Mouse (Mus musculus): ENCODE results near the gene Egfl7. TPM values are rescaled to one million over a fixed set of nuclear protein-coding genes. Genes with fewer than 3 reads are reported as not detected.
A peak's percentile ranks its signal among the peaks of the same experiment; 100 is the strongest.

Egfl7 gene
- polyA plus RNA-seq, 1 experiment from 2014 or later = 77.4 TPM

GRCm38 (mm10) chr2:26603159-26603558 is 23.3 kb downstream of the Egfl7 start:
- H3K27ac ChIP-seq = peak overlapping the region; percentile 73; the same call in 1 of the 2 replicates
- H3K4me3 ChIP-seq (replicated peaks) = peak overlapping the region; percentile 66
- no peaks in the 10 kb centered on the region for H3K9me3 ChIP-seq
- peaks cover 34% of the 10 kb centered on the region for H3K27me3 ChIP-seq
- no peak for ATAC-seq (ENCODE audit: insufficient number of reproducible peaks, insufficient read depth, low FRiP score, low TSS enrichment, low read depth)
- peak overlapping the region; percentile 82 for H3K4me2 ChIP-seq
- H3K9ac ChIP-seq (replicated peaks) = peak overlapping the region; percentile 84
- H3K4me1 ChIP-seq (replicated peaks) = peaks cover 14% of the 10 kb centered on the region
- H3K36me3 ChIP-seq = no peaks in the 10 kb centered on the region
- 17% methylated on average over 6 of the region's 6 CpGs for WGBS

- H3K27ac ChIP-seq = peak within 1 kb of the TSS; percentile 73
- WGBS = under 1% methylated on average over 97 of the region's 103 CpGs
- peak; percentile 70 for ATAC-seq (ENCODE audit: insufficient number of reproducible peaks, insufficient read depth, low FRiP score, low TSS enrichment, low read depth)
- H3K4me1 ChIP-seq (replicated peaks) = peaks cover 14% of the 10 kb centered on the region
- peak within 1 kb of the TSS; percentile 66 for H3K4me3 ChIP-seq (replicated peaks)
- peak within 1 kb of the TSS; percentile 84 for H3K9ac ChIP-seq (replicated peaks)
- no peaks in the 10 kb centered on the region for H3K36me3 ChIP-seq
- peaks cover 34% of the 10 kb centered on the region for H3K27me3 ChIP-seq
- peak within 1 kb of the TSS; percentile 82 for H3K4me2 ChIP-seq
- H3K9me3 ChIP-seq = no peaks in the 10 kb centered on the region
Measured at GRCm38 (mm10) chr2:26603720-26604671, 24.2 kb downstream of the Egfl7 start, which contains the start of gene Agpat2. Gene Agpat2, minus strand, starts transcription at chr2:26604417.

DNA sequence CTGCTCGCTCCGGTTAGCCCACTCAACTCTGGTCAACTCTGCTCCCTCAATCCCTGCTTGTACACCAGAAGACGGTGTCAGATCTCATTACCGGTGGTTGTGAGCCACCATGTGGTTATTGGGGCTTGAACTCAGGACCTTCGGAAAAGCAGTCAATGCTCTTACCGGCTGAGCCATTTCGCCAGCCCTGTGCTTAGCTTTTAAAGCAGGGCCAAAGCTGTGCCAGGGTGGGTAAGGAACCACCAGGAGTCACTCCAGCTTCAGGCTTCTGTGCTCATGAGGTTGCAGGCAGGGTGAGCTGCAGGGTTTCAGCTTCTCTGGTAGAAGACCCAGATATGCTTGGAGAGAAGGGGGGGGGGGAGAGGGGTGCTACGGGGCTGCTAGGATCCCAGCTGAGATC is 25.5 kb downstream of the Egfl7 start:
- ATAC-seq (ENCODE audit: insufficient number of reproducible peaks, insufficient read depth, low FRiP score, low TSS enrichment, low read depth) = no peak
- no peak overlapping the region for H3K4me2 ChIP-seq
- H3K9ac ChIP-seq (replicated peaks) = no peak overlapping the region
- H3K9me3 ChIP-seq = no peaks in the 10 kb centered on the region
- peaks cover 34% of the 10 kb centered on the region for H3K27me3 ChIP-seq
- H3K27ac ChIP-seq = no peak overlapping the region
- no peak overlapping the region for H3K4me3 ChIP-seq (replicated peaks)
- WGBS = 77% methylated on average over 8 of the region's 8 CpGs
- H3K4me1 ChIP-seq (replicated peaks) = peaks cover 14% of the 10 kb centered on the region
- H3K36me3 ChIP-seq = no peaks in the 10 kb centered on the region

GRCm38 (mm10) chr2:26606579-26606978 is 26.8 kb downstream of the Egfl7 start:
- WGBS = 85% methylated on average over 3 of the region's 3 CpGs
- Histone ChIP-seq H3K9me3 (no peaks in the 10 kb centered on the region), H3K27ac (no peak overlapping the region)

GRCm38 (mm10) chr2:26607056-26607910 is 27.5 kb downstream of the Egfl7 start:
- Histone ChIP-seq H3K27ac (no peak overlapping the region), H3K4me3 (replicated peaks) (no peak overlapping the region), H3K4me1 (replicated peaks) (peaks cover 14% of the 10 kb centered on the region), H3K4me2 (no peak overlapping the region), H3K27me3 (peaks cover 30% of the 10 kb centered on the region), H3K36me3 (no peaks in the 10 kb centered on the region), H3K9me3 (no peaks in the 10 kb centered on the region), H3K9ac (replicated peaks) (no peak overlapping the region; the same call in 1 of the 2 replicates)
- 40% methylated on average over 6 of the region's 6 CpGs for WGBS
- ATAC-seq (ENCODE audit: insufficient number of reproducible peaks, insufficient read depth, low FRiP score, low TSS enrichment, low read depth) = no peak

More at GRCm38 (mm10) chr2:26606579-26606978, 26.8 kb downstream of the Egfl7 start:
- Histone ChIP-seq H3K36me3 (no peaks in the 10 kb centered on the region), H3K9ac (replicated peaks) (no peak overlapping the region; the same call in 1 of the 2 replicates), H3K27me3 (peaks cover 34% of the 10 kb centered on the region), H3K4me3 (replicated peaks) (no peak overlapping the region), H3K4me1 (replicated peaks) (peaks cover 14% of the 10 kb centered on the region), H3K4me2 (no peak overlapping the region)
- ATAC-seq (ENCODE audit: insufficient number of reproducible peaks, insufficient read depth, low FRiP score, low TSS enrichment, low read depth) = no peak

GRCm38 (mm10) chr2:26608781-26609180 is 29.0 kb downstream of the Egfl7 start:
- Histone ChIP-seq H3K36me3 (no peaks in the 10 kb centered on the region), H3K27ac (no peak overlapping the region), H3K9ac (replicated peaks) (no peak overlapping the region), H3K4me2 (no peak overlapping the region), H3K4me1 (replicated peaks) (0 out of 2 replicates have a peak, but pooled peaks cover 9% of the 10 kb centered on the region), H3K27me3 (peaks cover 21% of the 10 kb centered on the region), H3K4me3 (replicated peaks) (no peak overlapping the region), H3K9me3 (no peaks in the 10 kb centered on the region)
- no peak for ATAC-seq (ENCODE audit: insufficient number of reproducible peaks, insufficient read depth, low FRiP score, low TSS enrichment, low read depth)

GRCm38 (mm10) chr2:26609261-26609661 is 29.4 kb downstream of the Egfl7 start:
- no peak overlapping the region for H3K4me2 ChIP-seq
- H3K36me3 ChIP-seq = no peaks in the 10 kb centered on the region
- H3K27ac ChIP-seq = no peak overlapping the region
- peaks cover 21% of the 10 kb centered on the region for H3K27me3 ChIP-seq
- H3K9ac ChIP-seq (replicated peaks) = no peak overlapping the region
- no peak for ATAC-seq (ENCODE audit: insufficient number of reproducible peaks, insufficient read depth, low FRiP score, low TSS enrichment, low read depth)
- H3K4me3 ChIP-seq (replicated peaks) = no peak overlapping the region
- H3K4me1 ChIP-seq (replicated peaks) = 0 out of 2 replicates have a peak, but pooled peaks cover 9% of the 10 kb centered on the region
- no peaks in the 10 kb centered on the region for H3K9me3 ChIP-seq

GRCm38 (mm10) chr2:26610526-26610925 is 30.7 kb downstream of the Egfl7 start:
- H3K4me2 ChIP-seq = no peak overlapping the region
- no peaks in the 10 kb centered on the region for H3K36me3 ChIP-seq
- H3K9ac ChIP-seq (replicated peaks) = no peak overlapping the region
- no peak overlapping the region for H3K4me3 ChIP-seq (replicated peaks)
- H3K27me3 ChIP-seq = peaks cover 18% of the 10 kb centered on the region; the same call in 1 of the 2 replicates
- no peak overlapping the region for H3K27ac ChIP-seq
- WGBS = 84% methylated on average over 3 of the region's 3 CpGs
- no peaks in the 10 kb centered on the region for H3K9me3 ChIP-seq
- H3K4me1 ChIP-seq (replicated peaks) = 0 out of 2 replicates have a peak, but pooled peaks cover 4% of the 10 kb centered on the region
- ATAC-seq (ENCODE audit: insufficient number of reproducible peaks, insufficient read depth, low FRiP score, low TSS enrichment, low read depth) = no peak

DNA sequence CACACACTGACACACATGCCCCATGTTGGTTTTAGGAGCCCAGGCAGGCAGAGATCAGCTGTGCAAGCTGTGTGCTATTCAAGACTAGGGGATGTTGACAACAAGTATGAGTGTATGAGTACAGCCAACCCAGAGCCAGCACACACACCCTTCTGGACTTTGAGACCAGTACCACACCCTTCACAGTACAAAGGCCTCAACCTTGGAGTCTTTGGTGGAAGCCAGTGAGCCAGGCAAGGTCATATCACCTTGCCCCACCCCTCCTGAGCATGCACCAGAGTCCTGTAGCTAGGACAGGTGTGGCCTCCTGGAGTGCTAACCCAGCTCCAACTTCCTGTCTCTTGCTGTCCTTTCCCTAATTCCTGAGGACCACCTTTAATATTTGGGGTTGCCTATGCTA is 31.2 kb downstream of the Egfl7 start:
- Histone ChIP-seq H3K27ac (no peak overlapping the region), H3K9ac (replicated peaks) (no peak overlapping the region), H3K36me3 (no peaks in the 10 kb centered on the region), H3K9me3 (no peaks in the 10 kb centered on the region), H3K4me1 (replicated peaks) (0 out of 2 replicates have a peak, but pooled peaks cover 4% of the 10 kb centered on the region), H3K4me3 (replicated peaks) (no peak overlapping the region), H3K4me2 (no peak overlapping the region), H3K27me3 (peaks cover 16% of the 10 kb centered on the region; the same call in 1 of the 2 replicates)
- no peak for ATAC-seq (ENCODE audit: insufficient number of reproducible peaks, insufficient read depth, low FRiP score, low TSS enrichment, low read depth)

DNA sequence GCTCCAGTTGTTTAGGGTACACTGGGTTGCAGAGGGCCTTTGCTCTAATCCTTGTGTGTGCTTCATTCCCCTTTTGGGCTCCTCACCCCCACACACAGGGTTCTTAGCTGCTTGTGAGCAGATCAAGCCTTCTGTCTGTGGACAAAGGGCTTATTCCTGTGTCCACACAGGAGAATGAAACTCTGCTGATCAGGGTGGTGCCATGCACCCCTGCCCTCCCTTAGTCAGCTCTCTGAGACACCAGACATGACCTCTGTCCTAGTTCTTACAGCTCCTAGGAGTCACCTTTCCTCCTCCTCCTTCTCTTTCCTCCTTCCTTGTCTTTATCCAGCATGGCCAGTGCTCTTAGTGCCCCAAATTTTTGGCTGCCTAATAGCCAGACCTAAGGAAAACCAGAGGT is 32.1 kb downstream of the Egfl7 start:
- Histone ChIP-seq H3K27me3 (0 out of 2 replicates have a peak, but pooled peaks cover 9% of the 10 kb centered on the region), H3K9me3 (no peaks in the 10 kb centered on the region), H3K27ac (no peak overlapping the region), H3K36me3 (no peaks in the 10 kb centered on the region), H3K9ac (replicated peaks) (no peak overlapping the region), H3K4me2 (no peak overlapping the region), H3K4me3 (replicated peaks) (no peak overlapping the region), H3K4me1 (replicated peaks) (0 out of 2 replicates have a peak, but pooled peaks cover 4% of the 10 kb centered on the region)
- ATAC-seq (ENCODE audit: insufficient number of reproducible peaks, insufficient read depth, low FRiP score, low TSS enrichment, low read depth) = no peak

DNA sequence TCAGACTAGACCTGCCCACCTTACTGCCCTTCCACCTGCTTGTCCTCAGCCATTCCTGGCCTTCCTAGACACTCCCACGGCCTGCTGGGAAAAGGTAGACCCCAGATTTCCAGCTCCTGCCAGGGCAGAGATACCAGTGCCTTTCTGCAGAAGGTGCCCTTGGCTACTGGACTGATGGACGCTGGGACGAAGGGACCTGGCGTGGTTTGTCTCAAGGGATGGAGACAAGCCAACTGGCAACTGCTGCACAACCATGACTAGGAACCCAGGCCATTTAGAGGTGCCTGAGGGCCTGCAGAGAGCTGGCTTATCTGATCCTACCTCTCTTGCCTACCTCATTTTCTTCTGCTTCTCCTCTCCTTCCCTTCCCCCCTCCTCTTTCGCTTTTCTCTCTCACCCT is 35.1 kb downstream of the Egfl7 start:
- 78% methylated on average over 5 of the region's 5 CpGs for WGBS

More for the DNA sequence above, 35.1 kb downstream of the Egfl7 start:
- Histone ChIP-seq H3K4me3 (replicated peaks) (no peak overlapping the region), H3K27me3 (no peaks in the 10 kb centered on the region; the same call in 1 of the 2 replicates), H3K4me2 (no peak overlapping the region), H3K27ac (no peak overlapping the region), H3K36me3 (no peaks in the 10 kb centered on the region), H3K4me1 (replicated peaks) (no peaks in the 10 kb centered on the region), H3K9ac (replicated peaks) (no peak overlapping the region), H3K9me3 (no peaks in the 10 kb centered on the region)
- no peak for ATAC-seq (ENCODE audit: insufficient number of reproducible peaks, insufficient read depth, low FRiP score, low TSS enrichment, low read depth)
